Mouse (Mus musculus): ENCODE data around the gene Cotl1.

DNA sequence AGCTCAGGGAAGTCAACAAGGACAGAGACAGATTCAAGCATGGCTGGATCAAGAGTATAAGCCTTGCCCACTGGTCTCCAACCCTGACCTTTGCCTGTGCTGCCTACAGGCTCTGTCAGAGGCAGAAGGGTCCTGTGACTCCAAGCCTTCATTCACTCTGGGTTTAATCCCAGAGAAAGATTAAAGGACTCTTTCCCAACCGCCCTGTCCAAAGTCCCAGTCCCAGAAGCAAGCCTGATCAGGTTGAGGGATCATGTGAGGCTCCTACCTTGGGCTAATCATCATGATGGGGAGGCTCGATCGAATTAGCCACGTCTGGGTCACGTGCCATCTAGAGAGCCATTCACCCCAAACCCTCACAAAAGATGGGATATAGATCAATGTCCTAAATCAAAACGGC, 5.7 kb downstream of the Cotl1 start:
- TF ChIP-seq CTCF (IDR thresholded peaks at IDR 0.05; ENCODE audit: extremely low read depth, insufficient read length, insufficient replicate concordance, low read depth, low read length) (no peak), POLR2A (IDR thresholded peaks at IDR 0.05; ENCODE audit: low read depth, low read length) (no peak)

All from small intestine, adult 2 months (tissue).